ENCODE assay signal across 22 mouse cellular contexts in genomic region chr8:34363679-34364078, GRCm38 (mm10).
DNase-seq lines count a peak whose midpoint lies in the region; ATAC-seq lines count a peak whose summit lies in the region.
"Had no signal": no experiment of that assay in that cellular context is flagged by ENCODE, and none has a peak within 500 bp of the region (broad histone marks: within the 10 kb centered on the region; RNA-seq: fewer than 3 reads in every experiment).

No protein-coding gene starts in this region.

- no peak for ATAC-seq in midbrain, embryonic 11.5 days (ENCODE audit: low FRiP score)
- peak; percentile 58; the same call in 1 of the 2 replicates for ATAC-seq in hindbrain, embryonic 11.5 days (ENCODE audit: low FRiP score)
- ATAC-seq in neural tube, embryonic 15.5 days (ENCODE audit: low FRiP score) = peak; percentile 37; the same call in 1 of the 2 replicates
- ATAC-seq: CD4-positive, CD25-positive, alpha-beta regulatory T cell, adult 4 months; forebrain, embryonic 15.5 days; inflammation-experienced regulatory T-cells, adult 6 months; Patski had no signal

- WGBS in midbrain, embryonic 10.5 days = 92% methylated on average over 13 of the region's 13 CpGs
- 86% methylated on average over 13 of the region's 13 CpGs for WGBS in midbrain, embryonic 11.5 days
- 46% methylated on average over 13 of the region's 13 CpGs for WGBS in hindbrain, embryonic 11.5 days
- 87% methylated on average over 13 of the region's 13 CpGs for WGBS in limb, embryonic 10.5 days
- 18% methylated on average over 13 of the region's 13 CpGs for WGBS in neural tube, embryonic 15.5 days

- H3K4me3 ChIP-seq in midbrain, embryonic 10.5 days = no peak overlapping the region
- H3K4me3 ChIP-seq in midbrain, embryonic 11.5 days (ENCODE audit: low read depth, low read length) = no peak overlapping the region
- H3K4me3 ChIP-seq in hindbrain, embryonic 11.5 days (ENCODE audit: low read depth, low read length) = no peak overlapping the region
- H3K4me3 ChIP-seq in limb, embryonic 10.5 days = no peak overlapping the region
- H3K4me3 ChIP-seq in neural tube, embryonic 15.5 days (replicated peaks) = peak overlapping the region; percentile 21
- H3K4me3 ChIP-seq: forebrain, embryonic 15.5 days; limb, embryonic 15.5 days; liver, embryonic 15.5 days; stomach, embryonic 15.5 days had no signal

- no peak for DNase-seq in midbrain, embryonic 10.5 days (ENCODE audit: low spot score)
- DNase-seq in midbrain, embryonic 11.5 days (ENCODE audit: low spot score, missing footprints) = no peak
- DNase-seq in hindbrain, embryonic 11.5 days (ENCODE audit: low spot score) = peak; percentile 44
- no peak for DNase-seq in limb, embryonic 10.5 days (ENCODE audit: low spot score)
- DNase-seq in gastrocnemius, adult 8-10 months (ENCODE audit: low spot score in 2 of 2) = no peak
- DNase-seq in lung, postnatal 14 days = no peak
- DNase-seq in yolk sac, embryonic 10.5 days (ENCODE audit: low spot score) = no peak
- DNase-seq: cerebellum, adult 18-20 months; cerebellum, postnatal 25 days; heart, postnatal 10 days; kidney, adult 8-10 months; kidney, postnatal 36 days; layer of hippocampus, adult 9-11 months had no signal

- H3K36me3 ChIP-seq in midbrain, embryonic 10.5 days = no peaks in the 10 kb centered on the region
- no peaks in the 10 kb centered on the region for H3K36me3 ChIP-seq in midbrain, embryonic 11.5 days (ENCODE audit: control insufficient read depth, insufficient read depth, low read length)
- H3K36me3 ChIP-seq in hindbrain, embryonic 11.5 days (ENCODE audit: control insufficient read depth, insufficient read depth, low read length) = no peaks in the 10 kb centered on the region
- no peaks in the 10 kb centered on the region for H3K36me3 ChIP-seq in limb, embryonic 10.5 days
- H3K36me3 ChIP-seq in neural tube, embryonic 15.5 days = no peaks in the 10 kb centered on the region
- H3K36me3 ChIP-seq: forebrain, embryonic 15.5 days; limb, embryonic 15.5 days; liver, embryonic 15.5 days; stomach, embryonic 15.5 days had no signal

- peak overlapping the region; percentile 2; the same call in 1 of the 2 replicates for H3K27ac ChIP-seq in midbrain, embryonic 10.5 days (replicated peaks)
- H3K27ac ChIP-seq in midbrain, embryonic 11.5 days (ENCODE audit: low read depth, low read length) = no peak overlapping the region
- H3K27ac ChIP-seq in hindbrain, embryonic 11.5 days (ENCODE audit: low read depth, low read length) = peak overlapping the region; percentile 74
- H3K27ac ChIP-seq in limb, embryonic 10.5 days = peak overlapping the region; percentile 46; the same call in 1 of the 2 replicates
- peak overlapping the region; percentile 75 for H3K27ac ChIP-seq in neural tube, embryonic 15.5 days (replicated peaks)
- H3K27ac ChIP-seq: forebrain, embryonic 15.5 days; limb, embryonic 15.5 days; liver, embryonic 15.5 days; stomach, embryonic 15.5 days had no signal

- no peaks in the 10 kb centered on the region for H3K27me3 ChIP-seq in midbrain, embryonic 10.5 days (ENCODE audit: low read depth, poor library complexity, severe bottlenecking)
- no peaks in the 10 kb centered on the region for H3K27me3 ChIP-seq in midbrain, embryonic 11.5 days (ENCODE audit: control insufficient read depth, insufficient read depth, low read length)
- no peaks in the 10 kb centered on the region for H3K27me3 ChIP-seq in hindbrain, embryonic 11.5 days (ENCODE audit: control insufficient read depth, insufficient read depth, low read length)
- no peaks in the 10 kb centered on the region for H3K27me3 ChIP-seq in limb, embryonic 10.5 days (ENCODE audit: low read depth, poor library complexity, severe bottlenecking)
- H3K27me3 ChIP-seq in neural tube, embryonic 15.5 days (replicated peaks) = no peaks in the 10 kb centered on the region
- H3K27me3 ChIP-seq: forebrain, embryonic 15.5 days; liver, embryonic 15.5 days; Patski; stomach, embryonic 15.5 days had no signal

- H3K9me3 ChIP-seq in midbrain, embryonic 10.5 days (replicated peaks) = no peaks in the 10 kb centered on the region
- H3K9me3 ChIP-seq in midbrain, embryonic 11.5 days (ENCODE audit: control insufficient read depth, low read length) = no peaks in the 10 kb centered on the region
- no peaks in the 10 kb centered on the region for H3K9me3 ChIP-seq in hindbrain, embryonic 11.5 days (ENCODE audit: control insufficient read depth, low read length)
- H3K9me3 ChIP-seq in limb, embryonic 10.5 days (replicated peaks) = no peaks in the 10 kb centered on the region
- no peaks in the 10 kb centered on the region for H3K9me3 ChIP-seq in neural tube, embryonic 15.5 days (replicated peaks)
- H3K9me3 ChIP-seq: forebrain, embryonic 15.5 days; limb, embryonic 15.5 days; liver, embryonic 15.5 days; stomach, embryonic 15.5 days had no signal

- H3K4me2 ChIP-seq in midbrain, embryonic 11.5 days = no peak overlapping the region
- peak overlapping the region; percentile 24; the same call in 1 of the 2 replicates for H3K4me2 ChIP-seq in hindbrain, embryonic 11.5 days (replicated peaks; ENCODE audit: low read depth, low read length)
- peak overlapping the region; percentile 52 for H3K4me2 ChIP-seq in neural tube, embryonic 15.5 days
- H3K4me2 ChIP-seq: forebrain, embryonic 15.5 days; heart, embryonic 11.5 days; limb, embryonic 15.5 days; liver, embryonic 15.5 days; stomach, embryonic 15.5 days had no signal

- H3K4me1 ChIP-seq in midbrain, embryonic 10.5 days = peaks cover 10% of the 10 kb centered on the region; the same call in 1 of the 2 replicates
- no peaks in the 10 kb centered on the region for H3K4me1 ChIP-seq in midbrain, embryonic 11.5 days (ENCODE audit: control insufficient read depth, insufficient read depth, low read length)
- H3K4me1 ChIP-seq in hindbrain, embryonic 11.5 days (replicated peaks; ENCODE audit: control insufficient read depth, insufficient read depth, low read length) = no peaks in the 10 kb centered on the region
- H3K4me1 ChIP-seq in limb, embryonic 10.5 days = peaks cover 17% of the 10 kb centered on the region; the same call in 1 of the 2 replicates
- H3K4me1 ChIP-seq in neural tube, embryonic 15.5 days = peaks cover 21% of the 10 kb centered on the region
- H3K4me1 ChIP-seq: forebrain, embryonic 15.5 days; liver, embryonic 15.5 days; stomach, embryonic 15.5 days had no signal

- H3K9ac ChIP-seq in midbrain, embryonic 11.5 days (ENCODE audit: low read length) = no peak overlapping the region
- H3K9ac ChIP-seq in hindbrain, embryonic 11.5 days (ENCODE audit: low read depth, low read length) = 0 out of 2 replicates have a peak overlapping the region, but pooled peaks have one; percentile 35
- H3K9ac ChIP-seq in neural tube, embryonic 15.5 days (replicated peaks) = peak overlapping the region; percentile 24; the same call in 1 of the 2 replicates
- H3K9ac ChIP-seq: forebrain, embryonic 15.5 days; limb, embryonic 15.5 days; liver, embryonic 15.5 days; stomach, embryonic 15.5 days had no signal
